Mouse (Mus musculus) midbrain, embryonic 16.5 days (tissue): ENCODE data around the gene Sh2d1b2. TPM values are rescaled to one million over a fixed set of nuclear protein-coding genes. Genes with fewer than 3 reads are reported as not detected.

ENCODE experiments used
- ATAC-seq: fragments of 200-750 bp; cut with Nextera tagmentation; 2 replicates; pipeline ENCODE4 v1.8.0; 2017; ENCODE audit warnings: moderate TSS enrichment
- H3K27ac ChIP-seq: fragments of 300-500 bp; sonication (generic); 2 replicates; pipeline ENCODE4 v1.5.1; 2014; ENCODE audit warnings: mild to moderate bottlenecking, low read length, mixed read lengths
- H3K27me3 ChIP-seq: fragments of 300-500 bp; sonication (generic); 2 replicates; pipeline ENCODE4 v1.6.1; 2014; ENCODE audit warnings: low read depth, low read length, mixed read lengths; ENCODE audit not compliant: control insufficient read depth, insufficient read depth
- H3K36me3 ChIP-seq: fragments of 300-500 bp; sonication (generic); 2 replicates; pipeline ENCODE4 v1.6.1; 2014; ENCODE audit warnings: mild to moderate bottlenecking, low read length, moderate library complexity, mixed read lengths; ENCODE audit not compliant: control insufficient read depth, insufficient read depth
- H3K4me1 ChIP-seq: fragments of 300-500 bp; sonication (generic); 2 replicates; pipeline ENCODE4 v1.6.1; 2014; ENCODE audit warnings: mild to moderate bottlenecking, low read length, mixed read lengths; ENCODE audit not compliant: control insufficient read depth, insufficient read depth
- H3K4me2 ChIP-seq: fragments of 300-500 bp; sonication (generic); 2 replicates; pipeline ENCODE4 v1.6.1; 2014; ENCODE audit warnings: mild to moderate bottlenecking, low read length, mixed read lengths
- H3K4me3 ChIP-seq: fragments of 300-500 bp; sonication (generic); 2 replicates; pipeline ENCODE4 v1.5.1; 2014; ENCODE audit warnings: low read depth, mild to moderate bottlenecking, low read length, moderate library complexity, mixed read lengths
- H3K9ac ChIP-seq: fragments of 300-500 bp; sonication (generic); 2 replicates; pipeline ENCODE4 v1.6.1; 2014; ENCODE audit warnings: low read depth, low read length, mixed read lengths
- H3K9me3 ChIP-seq: fragments of 300-500 bp; sonication (generic); replicated peaks from 2 replicates; pipeline ENCODE4 v1.6.1; 2014; ENCODE audit warnings: mild to moderate bottlenecking, low read length, mixed read lengths; ENCODE audit not compliant: control insufficient read depth, poor library complexity, severe bottlenecking
- WGBS: fragments of 180-500 bp; shearing (Covaris S2); extraction: QIAGEN DNeasy Blood & Tissue Kit; methylation state at CpG from one replicate; pipeline ENCODE4 v1.1.7; 2014; 5-methylcytosine and 5-hydroxymethylcytosine counted together
- polyA plus RNA-seq: library from polyadenylated mRNA; unstranded; fragments of >200 nt; fragmentation: Nextera tagmentation; extraction: Ambion mirVana; gene quantifications from 2 replicates; pipeline ENCODE4 v1.2.1, GENCODE M21; 2015

Sh2d1b2 gene
- polyA plus RNA-seq, 1 experiment from 2014 or later: not detected

DNA sequence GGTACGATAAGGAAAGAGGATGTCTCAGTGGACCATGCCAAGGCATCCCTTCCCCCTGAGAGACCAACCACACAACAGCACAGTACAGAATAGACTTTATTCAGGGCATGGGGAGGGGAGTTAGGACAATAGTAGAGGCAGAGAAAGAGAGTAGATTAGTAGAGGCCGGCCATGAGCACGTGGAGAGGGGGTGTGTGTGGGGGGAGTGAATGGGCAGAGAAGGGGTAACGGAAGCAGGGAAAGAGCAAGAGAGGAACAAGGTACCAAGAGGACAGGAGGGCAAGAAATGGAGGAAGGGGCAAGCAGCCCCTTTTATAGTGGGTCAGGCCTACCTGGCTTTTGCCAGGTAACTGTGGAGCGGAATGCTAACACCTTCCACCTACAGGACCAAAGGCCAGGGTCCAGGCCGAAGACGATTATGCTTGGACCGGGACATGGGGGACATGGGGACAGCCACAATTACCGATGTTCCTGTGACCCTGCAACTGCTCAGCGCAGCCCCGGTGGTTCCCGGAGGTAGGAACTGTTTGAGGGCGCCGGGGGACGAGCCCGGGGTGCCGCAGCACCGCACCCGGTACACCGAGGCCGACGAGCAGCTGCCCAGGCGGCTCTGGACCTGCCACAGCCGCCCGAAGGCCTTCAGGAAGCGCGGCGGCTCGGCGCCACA is 22.5 kb downstream of the Sh2d1b2 start:
- ATAC-seq: no peak; the same call in 1 of the 2 replicates
- H3K4me3 ChIP-seq: peak overlapping the region; percentile 64
- H3K4me2 ChIP-seq: peak overlapping the region; percentile 73
- H3K27me3 ChIP-seq: peaks cover 3% of the 10 kb centered on the region
- no peaks in the 10 kb centered on the region for H3K4me1 ChIP-seq
- peak overlapping the region; percentile 50 for H3K27ac ChIP-seq
- no peaks in the 10 kb centered on the region for H3K9me3 ChIP-seq
- WGBS: 24% methylated on average over 29 of the region's 30 CpGs
- no peaks in the 10 kb centered on the region for H3K36me3 ChIP-seq
- peak overlapping the region; percentile 88 for H3K9ac ChIP-seq

DNA sequence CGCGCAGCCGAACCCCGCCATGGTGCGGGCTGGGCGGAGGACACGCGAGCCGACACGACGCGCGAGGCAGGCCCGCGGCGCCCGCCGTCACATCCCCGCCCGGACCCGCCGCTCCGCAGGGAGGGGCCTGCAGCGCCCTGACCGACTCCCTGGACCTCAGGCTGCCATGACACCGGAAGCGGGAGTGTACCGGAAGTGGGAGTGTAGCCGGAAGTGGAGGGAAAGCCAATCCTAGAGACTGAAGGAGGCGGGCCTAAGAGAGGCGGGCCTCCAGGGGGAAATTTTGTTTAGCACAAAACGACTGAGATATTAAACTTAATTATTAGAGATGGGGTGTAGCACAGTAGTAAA is 23.0 kb downstream of the Sh2d1b2 start:
- peaks cover 2% of the 10 kb centered on the region for H3K27me3 ChIP-seq
- H3K4me3 ChIP-seq: peak overlapping the region; percentile 64
- H3K27ac ChIP-seq: peak overlapping the region; percentile 50
- no peaks in the 10 kb centered on the region for H3K4me1 ChIP-seq
- H3K36me3 ChIP-seq: no peaks in the 10 kb centered on the region
- peak overlapping the region; percentile 73 for H3K4me2 ChIP-seq
- peak overlapping the region; percentile 88 for H3K9ac ChIP-seq
- no peaks in the 10 kb centered on the region for H3K9me3 ChIP-seq
- under 1% methylated on average over 23 of the region's 32 CpGs for WGBS
- peak; percentile 100 for ATAC-seq

DNA sequence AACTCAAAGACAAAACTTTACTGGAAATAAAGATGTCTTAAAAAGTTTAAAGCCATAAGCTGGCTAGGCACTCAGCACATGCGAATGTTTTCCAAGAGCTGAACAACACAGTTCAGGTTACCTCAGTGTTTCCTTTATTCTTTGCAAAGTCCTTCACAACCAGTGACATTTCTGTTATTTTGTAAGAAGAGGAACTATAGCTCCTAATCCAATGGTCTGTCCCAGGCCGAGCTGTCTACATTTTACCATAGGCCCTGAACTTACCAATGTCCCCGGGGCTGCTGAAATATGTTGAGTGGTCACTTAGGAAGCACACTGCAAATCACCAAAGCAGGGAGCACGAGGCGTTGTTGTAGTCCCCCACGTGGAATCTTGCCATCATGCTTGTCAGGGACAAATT is 37.7 kb downstream of the Sh2d1b2 start:
- WGBS: 83% methylated on average over 6 of the region's 6 CpGs
- H3K27me3 ChIP-seq: peaks cover 2% of the 10 kb centered on the region; the same call in 1 of the 2 replicates
- no peak for ATAC-seq

DNA sequence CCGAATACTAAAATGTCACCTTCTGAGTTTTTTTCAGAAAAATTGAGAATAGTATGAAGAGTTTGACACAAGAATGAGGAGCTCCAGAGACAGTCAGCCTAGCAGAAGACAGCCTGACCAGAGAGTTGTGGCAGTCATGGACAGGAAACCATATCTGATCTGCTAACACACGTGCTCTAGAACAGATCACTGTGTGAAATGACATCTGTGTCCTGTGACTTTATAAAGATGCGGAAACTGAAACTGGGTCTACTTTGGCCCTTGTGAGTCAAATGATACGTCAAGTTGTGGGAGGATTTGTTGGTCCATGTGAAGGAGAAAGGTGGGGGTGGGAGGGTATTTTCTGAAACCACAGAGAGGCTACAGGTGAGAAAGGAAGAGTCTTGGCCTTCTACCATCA is 38.1 kb downstream of the Sh2d1b2 start:
- WGBS: 93% methylated on average over 4 of the region's 4 CpGs
- Histone ChIP-seq H3K9ac (no peak overlapping the region), H3K9me3 (peaks cover 4% of the 10 kb centered on the region; the same call in 1 of the 2 replicates), H3K36me3 (no peaks in the 10 kb centered on the region), H3K27ac (no peak overlapping the region), H3K27me3 (peaks cover 2% of the 10 kb centered on the region; the same call in 1 of the 2 replicates), H3K4me1 (no peaks in the 10 kb centered on the region), H3K4me2 (no peak overlapping the region), H3K4me3 (no peak overlapping the region)
- no peak for ATAC-seq

More for the DNA sequence above, 37.7 kb downstream of the Sh2d1b2 start:
- H3K9me3 ChIP-seq: peaks cover 4% of the 10 kb centered on the region; the same call in 1 of the 2 replicates
- H3K4me2 ChIP-seq: no peak overlapping the region
- H3K4me3 ChIP-seq: no peak overlapping the region
- H3K9ac ChIP-seq: no peak overlapping the region
- H3K4me1 ChIP-seq: no peaks in the 10 kb centered on the region
- H3K27ac ChIP-seq: no peak overlapping the region
- no peaks in the 10 kb centered on the region for H3K36me3 ChIP-seq

DNA sequence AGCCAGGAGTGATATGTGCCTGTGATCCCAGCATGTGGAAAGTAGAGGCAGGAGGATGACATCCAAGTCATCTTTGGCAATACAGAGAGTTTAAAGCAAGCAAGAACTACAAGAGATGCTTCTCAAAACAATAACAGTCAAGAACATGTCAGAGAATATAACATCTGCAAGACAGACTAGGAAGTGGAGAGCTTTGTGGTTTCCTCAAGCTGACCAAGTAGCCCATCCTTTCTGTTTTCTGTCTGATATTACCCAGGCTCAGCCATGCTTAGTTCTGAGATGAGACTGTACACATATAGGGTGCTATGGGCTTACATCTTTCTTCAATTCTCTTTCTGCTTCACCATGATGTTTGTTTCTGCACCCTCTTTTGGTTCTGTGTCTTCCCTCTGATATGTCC is 40.7 kb downstream of the Sh2d1b2 start:
- Histone ChIP-seq H3K9me3 (no peaks in the 10 kb centered on the region), H3K9ac (no peak overlapping the region), H3K4me2 (no peak overlapping the region), H3K27ac (no peak overlapping the region), H3K36me3 (no peaks in the 10 kb centered on the region), H3K4me3 (no peak overlapping the region), H3K27me3 (peaks cover 2% of the 10 kb centered on the region; the same call in 1 of the 2 replicates), H3K4me1 (no peaks in the 10 kb centered on the region)
- ATAC-seq: no peak

DNA sequence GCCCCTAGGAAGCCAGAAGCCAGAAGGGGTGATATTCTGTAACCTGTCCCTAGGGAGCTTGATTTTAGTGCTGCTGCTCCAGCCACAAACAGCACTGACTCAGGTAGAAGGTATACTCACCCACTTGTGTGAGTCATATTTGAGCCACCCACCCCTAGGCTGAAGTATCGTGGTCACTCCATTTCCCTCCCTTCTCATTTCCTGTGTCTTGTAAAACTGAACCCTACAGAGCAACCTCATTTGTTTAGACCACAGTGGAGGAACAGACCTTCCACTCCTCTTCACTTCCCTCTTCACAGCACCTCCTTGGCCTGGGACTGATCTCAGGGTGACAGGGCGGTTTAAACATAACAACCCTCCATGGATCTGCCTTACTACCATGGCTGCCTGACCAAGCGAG is 44.5 kb downstream of the Sh2d1b2 start, which contains the start of gene Sh2d1b1:
Sh2d1b1 (plus strand) TSS at position 305 of the 400 bp plus-strand sequence.
- 91% methylated on average over 2 of the region's 3 CpGs for WGBS
- no peak for ATAC-seq
- Histone ChIP-seq H3K9ac (no peak within 1 kb of the TSS), H3K36me3 (no peaks in the 10 kb centered on the region), H3K27ac (no peak within 1 kb of the TSS), H3K4me1 (no peaks in the 10 kb centered on the region), H3K27me3 (peaks cover 2% of the 10 kb centered on the region; the same call in 1 of the 2 replicates), H3K9me3 (no peaks in the 10 kb centered on the region), H3K4me2 (no peak within 1 kb of the TSS), H3K4me3 (no peak within 1 kb of the TSS)

DNA sequence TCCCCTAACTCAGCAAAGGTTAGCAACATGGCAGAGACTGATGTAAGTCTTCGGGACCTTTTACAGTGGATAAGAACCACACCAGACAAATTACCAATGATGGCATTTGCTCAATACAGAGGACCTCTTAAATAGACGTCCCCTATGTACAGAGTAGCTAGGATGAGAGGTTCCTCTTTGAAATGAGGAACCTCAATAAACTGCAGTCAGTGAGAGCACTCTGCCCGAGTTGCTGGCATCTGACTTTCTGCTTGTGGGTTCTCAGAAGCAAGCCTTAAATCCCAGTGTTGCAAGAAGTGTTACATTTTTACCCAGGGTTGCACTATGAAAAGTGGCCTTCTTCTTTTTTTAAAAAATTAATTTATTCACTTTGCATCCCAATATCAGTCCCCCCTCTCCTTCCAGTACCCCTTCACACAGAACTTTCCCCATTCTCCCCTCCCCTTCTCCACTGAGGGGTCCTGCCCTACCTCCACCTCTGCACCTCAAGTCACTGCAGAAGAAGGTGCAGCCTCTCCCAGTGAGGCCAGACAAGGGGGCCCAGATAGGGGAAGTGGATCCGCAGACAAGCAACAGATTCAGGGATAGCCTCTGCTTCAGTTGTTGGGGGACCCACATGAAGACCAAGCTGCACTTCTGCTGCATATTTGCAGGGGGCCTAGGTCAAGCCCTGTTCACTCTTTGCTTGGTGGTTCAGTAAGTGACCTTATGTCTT is 50.0 kb downstream of the Sh2d1b2 start:
- Histone ChIP-seq H3K36me3 (no peaks in the 10 kb centered on the region), H3K4me1 (no peaks in the 10 kb centered on the region), H3K27me3 (no peaks in the 10 kb centered on the region), H3K27ac (no peak overlapping the region), H3K9ac (no peak overlapping the region), H3K9me3 (no peaks in the 10 kb centered on the region), H3K4me3 (no peak overlapping the region), H3K4me2 (no peak overlapping the region)
- 90% methylated on average over 4 of the region's 4 CpGs for WGBS
- ATAC-seq: no peak

DNA sequence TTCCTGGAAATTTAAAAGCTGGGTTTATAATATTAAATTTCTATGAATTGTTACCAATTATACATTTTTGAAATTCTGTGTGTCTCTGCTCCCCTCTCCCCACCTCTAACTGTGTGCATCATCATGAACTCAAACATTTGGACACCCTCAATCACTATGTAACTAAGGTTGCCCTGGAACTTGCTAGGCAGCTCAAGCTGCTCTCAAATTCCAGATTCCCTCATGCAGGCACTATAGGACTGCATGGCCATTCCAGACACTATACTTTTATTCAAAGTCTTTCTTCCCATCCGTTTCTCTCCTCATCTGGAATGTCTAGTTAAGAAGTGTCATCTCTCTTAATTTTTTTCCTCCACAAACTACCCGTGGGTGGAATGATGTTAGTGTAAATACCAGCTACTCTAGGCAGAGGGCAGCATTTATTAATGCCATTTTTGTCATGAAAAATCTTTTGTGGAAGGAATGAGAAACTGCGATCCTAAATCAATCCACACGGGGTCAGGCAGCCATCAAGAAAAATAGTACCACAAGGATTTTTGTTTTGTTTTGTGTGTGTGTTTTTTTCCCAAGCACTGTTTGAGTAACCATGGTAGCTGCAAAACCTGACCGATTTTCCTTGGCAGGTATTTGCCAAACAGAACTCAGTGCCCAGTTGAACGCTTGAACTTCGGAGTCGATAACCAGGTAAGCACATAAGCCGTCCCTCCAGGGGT is 59.8 kb downstream of the Sh2d1b2 start:
- H3K27me3 ChIP-seq: no peaks in the 10 kb centered on the region
- no peaks in the 10 kb centered on the region; the same call in 1 of the 2 replicates for H3K9me3 ChIP-seq
- H3K4me3 ChIP-seq: no peak overlapping the region
- no peaks in the 10 kb centered on the region for H3K4me1 ChIP-seq
- H3K4me2 ChIP-seq: peak overlapping the region; percentile 27
- H3K27ac ChIP-seq: no peak overlapping the region
- WGBS: 27% methylated on average over 9 of the region's 9 CpGs
- ATAC-seq: peak; percentile 83
- no peak overlapping the region for H3K9ac ChIP-seq
- no peaks in the 10 kb centered on the region for H3K36me3 ChIP-seq
